Comparison of ENCODE assay signal across 24 mouse cellular contexts in the genomic region with DNA sequence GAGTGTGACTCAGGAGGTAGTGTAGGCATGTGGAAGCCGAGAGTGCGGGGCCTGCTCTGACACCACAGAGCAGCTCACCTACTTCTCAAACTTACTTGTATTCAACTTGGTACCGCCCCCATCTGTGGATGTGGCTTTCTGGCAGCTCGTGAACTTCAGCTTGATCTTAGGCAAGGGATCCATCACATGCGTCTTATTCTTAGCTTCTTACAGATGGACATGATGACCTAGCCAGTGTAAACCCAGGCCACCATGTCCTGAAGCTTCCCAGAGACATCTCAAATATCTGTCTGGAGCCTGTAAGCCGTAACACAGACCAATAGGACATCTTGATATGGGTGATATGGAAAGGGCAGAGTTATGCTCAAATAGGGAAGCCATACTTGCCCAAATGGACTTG.
"Had no signal": no experiment of that assay in that cellular context is flagged by ENCODE, and none has a peak within 500 bp of the region (broad histone marks: within the 10 kb centered on the region; RNA-seq: fewer than 3 reads in every experiment).

No protein-coding gene starts in this region.

- H3K4me3 ChIP-seq: heart, adult 2 months; heart, embryonic 13.5 days; heart, embryonic 15.5 days; hindbrain, embryonic 13.5 days; hindbrain, embryonic 15.5 days; kidney, embryonic 15.5 days; limb, embryonic 13.5 days; limb, embryonic 15.5 days; liver, embryonic 12.5 days had no signal

- ATAC-seq: hindbrain, postnatal 0 days; intestine, embryonic 16.5 days; liver, embryonic 12.5 days had no signal

- H3K27ac ChIP-seq: heart, adult 2 months; heart, embryonic 13.5 days; heart, embryonic 15.5 days; hindbrain, embryonic 13.5 days; hindbrain, embryonic 15.5 days; hindbrain, postnatal 0 days; kidney, embryonic 15.5 days; kidney, postnatal 0 days; limb, embryonic 13.5 days; limb, embryonic 15.5 days; liver, embryonic 12.5 days; liver, embryonic 14.5 days had no signal

- DNase-seq: heart, adult 11 months; heart, adult 2 months; heart, postnatal 14 days; heart, postnatal 36 days; kidney, adult 11 months; kidney, adult 2 months; kidney, adult 9 months; kidney, postnatal 14 days; kidney, postnatal 36 days; layer of hippocampus, adult 9-11 months; layer of hippocampus, postnatal 36 days; left cerebral cortex, postnatal 4 days had no signal
